Mouse (Mus musculus) megakaryocyte, embryonic 14.5 days (primary cell): ENCODE results near the gene Grcc10. TPM values are rescaled to one million over a fixed set of nuclear protein-coding genes. Genes with fewer than 3 reads are reported as not detected.

Experiments
- H3K27me3 ChIP-seq: replicated peaks from 2 replicates; pipeline ENCODE3; 2012; ENCODE audit warnings: inconsistent platforms
- H3K36me3 ChIP-seq: replicated peaks from 2 replicates; pipeline ENCODE3; 2012; ENCODE audit warnings: low read length, inconsistent platforms, mixed read lengths
- H3K4me1 ChIP-seq: 2 replicates; pipeline ENCODE4 v1.6.1; 2012; ENCODE audit warnings: inconsistent platforms
- H3K4me3 ChIP-seq: replicated peaks from 2 replicates; pipeline ENCODE3; 2012; ENCODE audit warnings: moderate library complexity, mild to moderate bottlenecking, inconsistent platforms
- H3K9me3 ChIP-seq: 2 replicates; pipeline ENCODE4 v1.6.1; 2012; ENCODE audit warnings: inconsistent platforms
- FLI1 ChIP-seq: IDR thresholded peaks from 2 replicates; pipeline ENCODE4 v1.6.1; 2012; ENCODE audit warnings: low read length, inconsistent platforms, mixed read lengths
- GATA1 ChIP-seq: IDR thresholded peaks from 3 replicates; pipeline ENCODE4 v1.6.1; 2012; ENCODE audit warnings: mixed read lengths, low read length, inconsistent platforms, borderline replicate concordance
- polyA plus RNA-seq: library from polyadenylated mRNA; stranded (reverse); fragments of >175 nt; gene quantifications from 2 replicates; pipeline ENCODE4 v1.2.3, GENCODE M21; 2012; ENCODE audit warnings: low replicate concordance; ENCODE audit not compliant: insufficient read depth

Grcc10 gene
- polyA plus RNA-seq, 1 experiment = 65.2 TPM

GRCm38 (mm10) chr6:124770511-124770910 is 29.3 kb upstream of the Grcc10 start:
- peaks cover 68% of the 10 kb centered on the region for H3K27me3 ChIP-seq
- H3K36me3 ChIP-seq = peaks cover 15% of the 10 kb centered on the region
- H3K4me3 ChIP-seq = no peak overlapping the region
- no peak for TF ChIP-seq GATA1
- no peak for TF ChIP-seq FLI1
- H3K4me1 ChIP-seq = peaks cover 35% of the 10 kb centered on the region
- H3K9me3 ChIP-seq = no peaks in the 10 kb centered on the region

GRCm38 (mm10) chr6:124770013-124770412 is 28.8 kb upstream of the Grcc10 start:
- Histone ChIP-seq H3K27me3 (peaks cover 68% of the 10 kb centered on the region), H3K4me3 (peak overlapping the region; percentile 93)

GRCm38 (mm10) chr6:124769101-124769765 is 28.1 kb upstream of the Grcc10 start, which contains the start of gene Eno2:
Gene Eno2 (minus strand): TSS chr6:124769673.
- Histone ChIP-seq H3K27me3 (peaks cover 65% of the 10 kb centered on the region), H3K9me3 (no peaks in the 10 kb centered on the region), H3K4me1 (peaks cover 35% of the 10 kb centered on the region), H3K4me3 (peak within 1 kb of the TSS; percentile 93), H3K36me3 (peaks cover 16% of the 10 kb centered on the region)
- TF ChIP-seq GATA1 (no peak), FLI1 (no peak)

More at GRCm38 (mm10) chr6:124770013-124770412, 28.8 kb upstream of the Grcc10 start:
- peaks cover 35% of the 10 kb centered on the region for H3K4me1 ChIP-seq
- no peaks in the 10 kb centered on the region for H3K9me3 ChIP-seq
- no peak for TF ChIP-seq GATA1
- H3K36me3 ChIP-seq = peaks cover 16% of the 10 kb centered on the region

DNA sequence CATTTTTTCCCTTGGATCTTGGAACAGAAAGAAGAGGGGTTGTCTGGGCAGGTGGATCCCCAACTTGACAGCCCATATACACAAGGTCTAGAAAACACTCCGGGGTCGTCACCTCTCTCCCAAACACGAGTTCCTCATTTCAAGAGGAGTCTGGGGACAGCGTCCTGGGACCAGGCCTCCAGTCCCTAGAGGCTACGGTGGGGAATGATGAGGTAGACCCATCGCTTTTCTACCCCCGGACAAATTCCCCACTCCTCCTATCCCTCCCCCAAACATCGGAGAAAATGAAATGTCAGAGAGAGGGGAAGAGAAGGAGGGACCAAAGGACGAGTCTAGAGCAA is 27.5 kb upstream of the Grcc10 start:
- Histone ChIP-seq H3K9me3 (no peaks in the 10 kb centered on the region), H3K27me3 (peaks cover 66% of the 10 kb centered on the region), H3K4me3 (peak overlapping the region; percentile 93), H3K4me1 (peaks cover 35% of the 10 kb centered on the region), H3K36me3 (peaks cover 20% of the 10 kb centered on the region)
- TF ChIP-seq GATA1 = no peak
- no peak for TF ChIP-seq FLI1

DNA sequence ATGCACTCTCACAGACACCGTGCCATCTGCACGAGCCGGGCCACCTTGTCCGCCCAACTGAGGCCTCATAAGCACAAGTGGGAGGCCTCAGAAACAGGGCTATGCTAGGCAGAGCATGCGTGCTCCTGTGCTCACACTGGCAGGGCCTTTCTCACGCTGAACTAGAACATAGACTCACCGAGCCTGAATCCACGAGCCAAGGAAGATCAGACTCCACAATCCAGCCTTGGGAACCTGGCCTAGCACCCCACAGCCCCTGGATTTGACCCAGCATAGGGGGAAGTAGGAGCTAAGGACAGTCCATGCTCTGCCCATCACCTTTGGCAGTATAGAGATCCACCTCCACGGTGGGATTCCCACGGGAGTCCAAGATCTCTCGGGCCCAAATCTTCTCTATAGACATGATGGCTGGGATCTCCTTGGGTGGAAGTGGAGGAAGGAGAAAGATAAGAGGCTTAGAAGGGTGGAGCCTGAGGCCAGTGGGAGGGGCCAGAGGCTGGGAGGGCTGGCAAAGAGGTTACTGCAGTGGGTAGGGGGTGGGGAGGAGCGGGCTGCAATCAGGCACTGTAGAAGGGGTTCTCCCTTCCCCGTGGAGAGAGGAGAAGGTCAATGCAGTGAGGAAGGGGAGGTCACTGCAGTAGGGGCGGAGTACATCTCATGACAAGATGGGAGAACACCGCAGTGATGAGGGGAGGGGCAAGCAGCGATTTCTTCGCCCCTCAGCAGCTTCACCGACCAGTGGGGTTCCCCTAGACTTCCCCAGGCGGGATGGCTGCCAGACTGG is 26.9 kb upstream of the Grcc10 start:
- peak overlapping the region; percentile 93 for H3K4me3 ChIP-seq
- H3K9me3 ChIP-seq = no peaks in the 10 kb centered on the region
- no peak for TF ChIP-seq GATA1
- no peak for TF ChIP-seq FLI1
- H3K36me3 ChIP-seq = peaks cover 25% of the 10 kb centered on the region
- peaks cover 35% of the 10 kb centered on the region for H3K4me1 ChIP-seq
- peaks cover 67% of the 10 kb centered on the region for H3K27me3 ChIP-seq

DNA sequence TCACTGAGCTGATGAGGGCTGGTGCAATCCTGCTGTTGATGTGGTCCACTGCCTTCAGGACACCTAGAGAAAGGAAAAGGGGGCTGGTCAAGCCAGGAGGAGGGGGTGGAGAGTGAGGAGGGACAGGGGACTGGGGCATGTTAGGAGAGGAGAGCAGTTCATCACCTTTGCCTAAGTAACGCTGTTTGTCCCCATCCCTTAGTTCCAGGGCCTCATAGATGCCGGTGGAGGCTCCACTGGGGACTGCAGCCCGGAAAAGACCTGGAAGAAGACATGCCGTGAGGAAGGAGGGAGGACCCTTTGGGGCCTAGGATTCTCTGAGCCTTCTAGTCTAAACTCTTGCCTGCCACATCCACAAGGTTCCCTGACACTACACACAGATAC is 26.4 kb upstream of the Grcc10 start:
- Histone ChIP-seq H3K4me1 (peaks cover 38% of the 10 kb centered on the region), H3K9me3 (no peaks in the 10 kb centered on the region), H3K27me3 (peaks cover 70% of the 10 kb centered on the region), H3K36me3 (peaks cover 31% of the 10 kb centered on the region), H3K4me3 (peak overlapping the region; percentile 93)
- TF ChIP-seq GATA1 = no peak
- TF ChIP-seq FLI1 = no peak

GRCm38 (mm10) chr6:124765951-124766350 is 24.8 kb upstream of the Grcc10 start:
- Histone ChIP-seq H3K4me3 (no peak overlapping the region), H3K36me3 (peaks cover 40% of the 10 kb centered on the region), H3K27me3 (peaks cover 73% of the 10 kb centered on the region), H3K4me1 (peaks cover 38% of the 10 kb centered on the region), H3K9me3 (no peaks in the 10 kb centered on the region)
- TF ChIP-seq GATA1 (no peak), FLI1 (no peak)

DNA sequence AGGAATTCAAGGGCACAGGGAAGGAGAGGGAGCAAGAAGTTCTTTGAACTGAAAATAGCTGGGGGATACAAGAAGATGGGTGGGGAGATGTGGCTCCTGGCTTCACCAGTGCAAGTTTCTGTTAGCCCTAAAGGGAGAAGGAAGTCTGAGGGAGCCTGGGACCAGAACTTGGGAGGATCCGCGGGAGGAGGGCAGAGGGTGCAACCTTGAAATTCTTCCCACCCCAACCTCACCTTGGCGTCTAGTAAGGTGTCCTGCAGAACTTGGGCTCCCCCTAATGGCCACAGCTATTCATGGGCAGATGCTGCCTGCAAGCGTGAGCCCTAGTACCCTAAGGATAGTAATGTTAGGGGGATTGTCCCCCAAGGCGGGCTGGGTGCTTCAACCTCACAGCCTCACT is 18.1 kb upstream of the Grcc10 start:
- Histone ChIP-seq H3K4me1 (peaks cover 48% of the 10 kb centered on the region), H3K27me3 (peaks cover 47% of the 10 kb centered on the region), H3K4me3 (peak overlapping the region; percentile 78), H3K36me3 (peaks cover 27% of the 10 kb centered on the region), H3K9me3 (no peaks in the 10 kb centered on the region)
- TF ChIP-seq FLI1 (no peak), GATA1 (no peak)

DNA sequence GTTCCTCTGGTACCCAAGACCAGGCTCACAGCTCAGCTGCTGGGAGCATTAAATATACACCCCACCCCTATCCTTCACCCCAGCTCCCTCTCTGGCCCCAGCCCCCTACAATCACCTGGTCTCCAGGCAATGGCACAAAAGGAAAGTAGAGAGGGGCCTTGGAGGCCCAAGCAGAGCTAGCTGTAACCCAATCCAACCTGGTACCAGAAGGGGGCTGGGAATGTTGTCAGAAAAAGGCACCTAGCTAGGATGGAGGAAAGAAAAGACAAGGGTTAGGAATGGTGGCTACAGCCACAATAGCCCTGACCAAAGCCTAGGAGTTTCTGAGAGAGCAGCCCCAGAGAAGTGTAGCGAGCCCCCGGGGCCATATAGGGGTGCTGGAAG is 17.7 kb upstream of the Grcc10 start:
- peak overlapping the region; percentile 78 for H3K4me3 ChIP-seq
- H3K4me1 ChIP-seq = peaks cover 49% of the 10 kb centered on the region
- no peak for TF ChIP-seq FLI1
- no peaks in the 10 kb centered on the region for H3K9me3 ChIP-seq
- peaks cover 25% of the 10 kb centered on the region for H3K36me3 ChIP-seq
- peaks cover 45% of the 10 kb centered on the region for H3K27me3 ChIP-seq

DNA sequence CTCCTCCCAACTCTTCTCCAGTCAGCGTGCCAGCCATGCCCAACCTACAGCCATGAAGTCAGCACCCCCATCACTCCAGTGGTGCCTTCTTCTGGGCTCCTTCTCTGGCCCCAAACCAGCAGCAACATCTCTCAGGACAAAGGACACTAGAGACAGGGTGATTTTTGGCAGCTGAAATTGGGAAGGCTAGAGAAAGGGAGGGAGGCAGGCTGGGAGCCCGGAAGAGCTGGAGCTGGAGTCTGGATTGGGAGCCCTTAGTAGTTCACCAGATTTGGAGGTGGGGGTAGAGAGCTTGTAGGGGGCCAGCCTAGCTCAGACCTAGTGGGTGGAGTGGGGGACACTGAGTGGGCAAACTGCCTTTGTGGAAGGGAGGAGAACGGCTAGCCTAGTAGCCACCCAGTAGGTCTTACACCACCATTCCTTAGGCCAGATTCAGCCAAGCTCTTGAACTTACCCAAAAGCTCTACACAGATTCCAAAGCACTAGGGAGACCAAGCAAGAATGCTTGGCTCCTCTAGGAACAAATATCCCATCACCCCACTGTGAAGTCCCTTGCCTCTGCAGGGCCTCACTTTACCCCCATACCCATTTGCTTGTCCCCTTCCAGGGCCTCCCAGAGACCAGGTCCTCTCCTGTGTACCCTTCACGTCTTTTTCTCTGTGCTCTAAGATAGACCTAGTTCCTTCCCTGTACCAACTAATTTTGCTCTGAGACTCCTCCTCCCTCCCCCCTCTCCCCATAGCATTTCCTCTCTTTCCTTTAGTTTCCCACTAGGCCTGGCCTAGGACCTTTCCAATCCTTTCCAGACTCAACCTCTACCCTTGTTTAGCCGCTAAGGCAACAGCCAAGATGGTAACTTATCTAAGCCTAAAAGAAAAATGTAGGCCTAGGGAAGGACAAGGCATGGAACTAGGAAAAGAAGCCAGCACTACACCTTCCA is 17.0 kb upstream of the Grcc10 start:
- Histone ChIP-seq H3K36me3 (peaks cover 19% of the 10 kb centered on the region), H3K4me1 (peaks cover 49% of the 10 kb centered on the region), H3K4me3 (peak overlapping the region; percentile 97), H3K9me3 (no peaks in the 10 kb centered on the region), H3K27me3 (peaks cover 38% of the 10 kb centered on the region)
- TF ChIP-seq GATA1 (no peak), FLI1 (no peak)
